Mouse (Mus musculus) cerebellum, adult 11-12 months (tissue): ENCODE results near the gene Gapdh.
"Not testable (repeated sequence)": the region's sequence is repeated elsewhere in the genome, so short reads cannot be mapped to it uniquely, and the experiment has no call there.

Experiments
- DNase-seq: peaks from one replicate; pipeline ENCODE4 v3.0.0; 2022

The Gapdh gene

GRCm38 (mm10) chr6:125166861-125167650, 789 bp upstream of the Gapdh start:
- DNase-seq: peak; percentile 75

GRCm38 (mm10) chr6:125165328-125165891, 857 bp downstream of the Gapdh start:
- peak; percentile 99 for DNase-seq

- DNase-seq: peak; percentile 84
These were observed 1.5 kb downstream of the Gapdh start for GRCm38 (mm10) chr6:125164672-125165327.

GRCm38 (mm10) chr6:125163801-125164657, 2.2 kb downstream of the Gapdh start:
- peak; percentile 70 for DNase-seq

- not testable (repeated sequence) for DNase-seq
These were observed 3.5 kb downstream of the Gapdh start for GRCm38 (mm10) chr6:125162615-125163305.

GRCm38 (mm10) chr6:125161971-125162370, 4.3 kb downstream of the Gapdh start:
- peak; percentile 68 for DNase-seq

GRCm38 (mm10) chr6:125160854-125161760, 5.2 kb downstream of the Gapdh start:
- DNase-seq: peak; percentile 57

GRCm38 (mm10) chr6:125160558-125160853, 5.8 kb downstream of the Gapdh start:
- DNase-seq: no peak

- no peak for DNase-seq
These were observed 6.3 kb downstream of the Gapdh start for GRCm38 (mm10) chr6:125159773-125160557.

GRCm38 (mm10) chr6:125158944-125159492, 7.2 kb downstream of the Gapdh start:
- DNase-seq: no peak

- DNase-seq: no peak
These were observed 9.2 kb downstream of the Gapdh start for GRCm38 (mm10) chr6:125156903-125157614.

GRCm38 (mm10) chr6:125156491-125156890, 9.8 kb downstream of the Gapdh start:
- DNase-seq: no peak

- no peak for DNase-seq
These were observed 11.0 kb downstream of the Gapdh start for GRCm38 (mm10) chr6:125155262-125155661.

GRCm38 (mm10) chr6:125154550-125154949, 11.7 kb downstream of the Gapdh start:
- no peak for DNase-seq

GRCm38 (mm10) chr6:125153682-125154081, 12.6 kb downstream of the Gapdh start:
- DNase-seq: no peak

GRCm38 (mm10) chr6:125153018-125153389, 13.3 kb downstream of the Gapdh start:
- DNase-seq: no peak

GRCm38 (mm10) chr6:125152212-125153017, 13.9 kb downstream of the Gapdh start:
- DNase-seq: peak; percentile 42

GRCm38 (mm10) chr6:125149569-125149950, 16.7 kb downstream of the Gapdh start:
- no peak for DNase-seq
